Mouse (Mus musculus): ENCODE measurements around the gene Setd7.
"Not testable (repeated sequence)": the region's sequence is repeated elsewhere in the genome, so short reads cannot be mapped to it uniquely, and the experiment has no call there.

Gene Setd7

DNA sequence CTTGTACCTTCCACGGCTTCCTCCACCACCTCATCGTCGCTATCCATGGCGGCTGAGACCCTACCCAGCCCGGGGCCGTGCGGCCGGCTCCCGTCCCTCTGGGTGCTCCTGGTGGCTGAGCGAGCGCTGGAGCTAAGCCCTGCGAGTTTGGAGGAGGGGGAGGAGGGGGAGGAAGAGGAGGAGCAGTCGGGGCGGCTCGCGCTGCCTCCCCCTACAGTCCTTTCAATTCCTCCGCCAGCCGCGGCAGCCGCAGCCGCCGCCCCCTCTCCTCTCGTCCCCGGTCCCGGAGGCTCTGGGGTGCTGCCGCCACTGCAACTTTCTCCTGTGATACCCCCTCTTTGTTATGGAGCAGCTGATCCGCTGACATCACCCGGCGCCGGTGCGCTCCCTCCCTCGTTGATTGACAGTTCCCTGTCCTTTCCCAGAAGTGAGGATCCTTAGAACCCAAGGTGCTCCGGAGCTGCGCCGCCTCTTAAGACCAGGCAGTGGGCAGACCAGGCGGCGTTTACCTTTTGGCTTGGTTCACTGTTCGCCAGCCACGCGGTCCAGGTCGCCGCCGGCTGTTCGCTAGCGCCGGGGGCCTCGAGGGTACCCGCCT lies at the start of gene Setd7:
Setd7 (minus strand) TSS at position 369 of the 598 bp plus-strand sequence.
- DNase-seq (ENCODE audit: low read depth, low spot score): peak; percentile 86

- DNase-seq (ENCODE audit: low read depth, low spot score): no peak
Measured at GRCm38 (mm10) chr3:51604489-51604888, 43.8 kb upstream of the Setd7 start.

DNA sequence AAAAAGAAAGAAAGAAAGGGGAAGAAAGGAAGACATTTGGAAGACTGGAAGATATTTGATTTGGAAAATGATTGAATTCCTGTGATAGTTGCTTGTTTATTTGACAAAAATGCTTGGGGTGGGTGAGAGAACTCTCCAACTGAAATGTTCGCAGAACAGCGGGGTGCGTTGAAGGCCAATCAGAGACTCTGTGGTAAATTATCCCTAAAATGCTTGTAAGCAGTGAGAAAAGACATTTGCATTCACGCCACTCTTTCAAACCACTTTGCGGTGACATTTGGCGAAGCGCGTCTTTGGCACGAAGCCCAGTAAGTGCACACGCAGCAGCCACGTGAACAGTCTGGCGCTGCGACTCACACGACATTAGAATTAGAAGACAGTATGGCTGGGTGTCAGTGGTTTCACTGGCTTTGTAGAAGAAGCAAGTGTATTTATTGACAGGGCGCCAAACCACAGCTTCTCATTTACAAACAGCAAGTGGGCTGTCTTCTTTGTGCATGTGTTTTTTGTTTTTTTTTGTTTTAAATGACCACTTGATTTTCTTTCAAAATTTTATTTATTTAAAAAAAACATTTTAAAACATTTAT lies 43.1 kb upstream of the Setd7 start:
- DNase-seq (ENCODE audit: low read depth, low spot score): peak; percentile 65

DNA sequence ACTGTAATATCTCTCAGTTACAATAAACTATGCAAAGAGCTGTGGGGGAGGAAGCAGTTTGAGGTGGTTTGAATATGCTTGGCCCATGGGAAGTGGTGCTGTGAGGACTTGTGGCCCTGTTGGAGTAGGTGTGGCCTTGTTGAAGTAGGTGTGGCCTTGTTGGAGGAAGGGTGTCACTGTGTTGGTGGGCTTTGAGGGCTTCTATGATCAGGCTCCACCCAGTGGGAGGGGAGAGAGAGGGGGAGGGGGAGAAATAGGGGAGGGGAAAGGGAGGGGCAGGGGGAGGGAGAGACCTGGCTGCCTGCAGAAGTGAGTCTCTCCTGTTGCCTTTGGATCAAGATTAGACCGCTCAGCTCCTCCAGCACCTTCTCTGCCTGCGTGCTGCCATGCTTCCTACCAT lies 40.8 kb upstream of the Setd7 start:
- DNase-seq (ENCODE audit: low read depth, low spot score): no peak

DNA sequence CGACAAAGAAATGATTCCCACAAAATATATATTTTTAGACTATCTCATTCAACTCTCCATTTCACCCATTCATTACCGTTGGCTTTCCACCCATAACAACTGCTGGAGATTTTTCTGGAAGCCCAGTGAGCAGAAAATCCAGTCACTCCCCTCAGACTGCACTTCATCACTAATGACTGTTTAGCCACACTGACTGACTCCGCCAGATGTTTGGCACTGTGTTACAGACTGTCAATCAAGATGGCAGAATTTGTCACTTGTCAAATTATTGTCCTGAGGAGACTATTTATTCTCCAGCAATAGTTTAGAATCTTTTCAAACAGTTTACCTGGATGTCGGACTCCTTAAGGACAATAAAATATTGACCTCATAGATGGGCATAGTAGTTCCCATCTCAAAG lies 40.0 kb upstream of the Setd7 start:
- no peak for DNase-seq (ENCODE audit: low read depth, low spot score)

- no peak for DNase-seq (ENCODE audit: low read depth, low spot score)
Measured at GRCm38 (mm10) chr3:51599057-51599630, 38.5 kb upstream of the Setd7 start.

- no peak for DNase-seq (ENCODE audit: low read depth, low spot score)
Measured at GRCm38 (mm10) chr3:51596538-51596937, 35.9 kb upstream of the Setd7 start.

- DNase-seq (ENCODE audit: low read depth, low spot score): no peak
Measured at GRCm38 (mm10) chr3:51593506-51593905, 32.8 kb upstream of the Setd7 start.

DNA sequence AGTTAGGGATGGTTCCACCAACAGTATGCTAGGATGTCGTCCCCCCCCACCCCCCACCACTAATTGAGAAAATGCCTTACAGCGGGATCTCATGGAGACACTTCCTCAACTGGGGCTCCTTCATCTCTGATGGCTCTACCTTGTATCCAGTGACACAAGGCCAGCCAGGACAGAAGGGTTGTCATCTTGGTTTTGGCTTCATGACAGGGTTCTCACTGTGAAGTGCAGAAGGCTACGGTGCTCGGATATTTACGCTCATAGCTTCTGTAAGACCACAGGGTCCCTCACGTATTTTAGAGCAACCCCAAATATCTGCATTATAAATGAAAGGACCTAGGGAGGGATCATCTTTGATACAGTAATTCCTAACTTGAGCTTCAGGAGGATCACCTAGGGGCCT lies 30.9 kb upstream of the Setd7 start:
- no peak for DNase-seq (ENCODE audit: low read depth, low spot score)

- no peak for DNase-seq (ENCODE audit: low read depth, low spot score)
Measured at GRCm38 (mm10) chr3:51590207-51590892, 29.7 kb upstream of the Setd7 start.

GRCm38 (mm10) chr3:51587697-51588262 lies 27.1 kb upstream of the Setd7 start:
- peak; percentile 16 for DNase-seq (ENCODE audit: low read depth, low spot score)

DNA sequence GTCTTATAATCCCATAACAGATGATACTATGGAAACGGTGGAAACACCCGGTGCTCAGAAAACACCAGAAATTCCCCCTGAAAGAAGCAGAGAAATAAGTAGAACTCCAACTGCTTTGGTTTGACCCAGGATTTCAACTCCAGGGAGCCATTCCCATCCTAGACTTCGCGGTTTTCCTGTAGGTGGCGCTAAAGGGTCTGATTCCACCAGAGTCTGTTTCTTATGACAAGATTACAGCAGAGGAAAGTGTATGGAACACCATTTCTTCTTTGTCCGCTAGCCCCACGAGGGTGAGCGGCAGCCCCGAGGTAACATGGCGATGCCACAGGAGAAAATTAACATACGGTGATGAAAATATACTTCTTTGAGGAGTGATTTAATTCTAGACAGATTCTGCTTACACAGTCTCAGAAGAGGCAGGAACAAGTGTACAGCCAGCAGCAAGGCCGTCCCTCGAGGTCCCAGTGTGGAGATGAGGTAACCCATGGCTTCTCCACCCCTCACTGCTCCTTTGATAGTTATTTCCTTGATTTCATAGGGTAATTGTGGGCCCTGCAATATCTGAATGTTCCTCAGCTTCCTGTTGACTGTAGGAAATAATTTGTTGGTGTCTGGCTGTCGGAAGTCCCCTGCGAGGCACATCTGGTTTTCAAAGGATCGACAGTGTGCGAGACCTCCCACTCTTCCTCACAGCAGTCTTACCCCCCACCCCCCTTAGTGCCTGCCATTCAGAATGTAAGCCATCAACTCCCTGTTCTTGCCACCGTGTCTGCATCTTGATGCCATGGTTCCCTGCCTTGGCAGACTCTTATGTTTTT lies 23.1 kb upstream of the Setd7 start:
- peak; percentile 69 for DNase-seq (ENCODE audit: low read depth, low spot score)

GRCm38 (mm10) chr3:51579243-51579642 lies 18.6 kb upstream of the Setd7 start:
- not testable (repeated sequence) for DNase-seq (ENCODE audit: low read depth, low spot score)

- DNase-seq (ENCODE audit: low read depth, low spot score): peak; percentile 8
Measured at GRCm38 (mm10) chr3:51577816-51578749, 17.4 kb upstream of the Setd7 start.

DNA sequence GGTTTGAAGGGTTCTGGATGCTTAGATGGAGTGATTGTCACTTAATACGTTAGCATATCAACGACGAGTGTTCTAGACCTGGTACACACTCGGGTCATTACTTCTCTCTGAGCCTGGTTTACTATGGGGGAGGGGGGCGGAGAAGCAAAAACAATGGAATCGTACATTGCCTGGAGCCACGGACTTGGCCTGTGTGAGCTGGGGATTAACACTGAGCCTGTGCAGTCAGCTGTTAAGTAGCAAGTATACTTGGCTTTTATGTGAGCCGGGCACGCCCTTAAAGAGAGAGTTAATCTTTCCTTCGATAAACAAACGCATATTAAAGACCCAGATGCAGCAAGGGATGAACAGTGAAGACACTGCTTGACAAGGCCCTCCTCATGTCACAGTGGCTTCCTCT lies 16.7 kb upstream of the Setd7 start:
- no peak for DNase-seq (ENCODE audit: low read depth, low spot score)

DNA sequence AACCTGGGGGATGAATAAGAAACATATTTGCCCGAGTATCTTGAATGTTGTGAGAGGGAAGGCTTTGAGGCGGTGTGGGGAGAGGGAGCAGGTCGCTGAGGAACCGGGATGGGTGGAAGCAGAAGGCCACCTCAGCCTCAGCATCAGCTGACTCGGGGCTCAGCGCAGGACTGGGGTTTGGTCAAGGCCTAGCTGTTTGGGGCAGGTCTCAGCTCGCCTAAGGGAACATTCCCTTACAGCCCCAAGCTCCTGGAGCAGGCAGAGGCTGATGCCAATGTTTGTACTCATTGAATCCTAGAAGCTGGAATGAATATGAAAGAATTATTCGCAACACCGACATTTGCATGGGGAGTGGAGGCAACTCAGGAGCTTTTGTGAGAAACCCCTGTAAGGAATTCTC lies 13.2 kb upstream of the Setd7 start:
- no peak for DNase-seq (ENCODE audit: low read depth, low spot score)

GRCm38 (mm10) chr3:51570200-51570599 lies 9.5 kb upstream of the Setd7 start:
- no peak for DNase-seq (ENCODE audit: low read depth, low spot score)

- no peak for DNase-seq (ENCODE audit: low read depth, low spot score)
Measured at GRCm38 (mm10) chr3:51561993-51562385, 1.3 kb upstream of the Setd7 start.

DNA sequence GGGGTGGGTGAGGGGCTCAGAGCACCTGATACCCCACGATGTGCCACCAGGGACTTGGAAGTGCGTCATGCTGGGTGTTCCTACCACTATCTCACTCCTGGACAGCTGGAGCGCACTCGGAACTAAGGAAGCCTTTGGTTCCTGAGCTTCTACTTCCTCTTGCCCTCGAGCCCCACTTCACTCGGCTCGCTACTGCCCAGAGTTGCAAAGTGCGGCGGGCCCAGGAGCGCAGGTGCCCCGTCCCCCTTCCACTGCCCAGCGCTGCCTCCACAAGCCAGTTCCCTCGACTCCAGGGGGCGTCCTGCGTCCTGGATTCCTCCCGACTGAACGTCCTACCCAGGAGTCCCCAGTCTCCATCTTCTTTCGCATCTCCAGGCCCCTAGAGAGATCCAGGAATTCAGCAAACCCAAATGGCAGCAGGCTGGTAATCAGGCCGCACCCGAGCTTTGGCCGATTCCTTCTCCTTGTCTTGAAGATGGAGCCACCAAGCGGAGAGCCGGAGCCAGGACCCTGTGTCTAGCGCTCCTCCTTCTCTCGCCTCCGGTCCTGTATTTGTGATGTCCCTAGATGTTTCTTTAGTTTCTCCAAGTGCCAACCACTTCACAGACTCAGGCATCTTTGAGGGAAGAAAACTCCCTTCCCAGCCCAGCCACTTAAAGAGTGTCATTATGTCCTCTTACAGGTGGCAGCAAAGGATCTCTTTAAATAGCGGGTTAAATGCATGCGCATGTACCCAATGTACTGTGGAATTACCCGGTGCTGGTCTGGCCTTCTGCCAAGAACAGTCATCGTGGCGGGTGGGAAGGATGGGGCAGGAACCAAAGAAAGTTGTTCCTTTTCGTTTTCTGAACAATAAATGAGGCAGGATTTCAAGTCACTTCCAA lies 672 bp upstream of the Setd7 start:
- peak; percentile 85 for DNase-seq (ENCODE audit: low read depth, low spot score)
